Mouse (Mus musculus) cortical plate, adult 2 months (tissue): ENCODE results near the gene Rad52.

ENCODE experiments used
- CTCF ChIP-seq: fragments of 200-500 bp; IDR thresholded peaks from 2 replicates; pipeline ENCODE4 v1.5.1; 2011; ENCODE audit warnings: mild to moderate bottlenecking, control low read depth, low read length; ENCODE audit not compliant: insufficient read depth; ENCODE audit errors: extremely low read depth
- POLR2A ChIP-seq: fragments of 200-500 bp; IDR thresholded peaks from 2 replicates; pipeline ENCODE4 v1.6.1; 2011; ENCODE audit warnings: mild to moderate bottlenecking, low read length, control low read depth; ENCODE audit not compliant: insufficient read depth; ENCODE audit errors: extremely low read depth

GRCm38 (mm10) chr6:119915710-119916109 lies 13.2 kb downstream of the Rad52 start:
- TF ChIP-seq POLR2A (no peak), CTCF (no peak)
